Comparison of ENCODE assay signal across 13 mouse cellular contexts in the genomic region with DNA sequence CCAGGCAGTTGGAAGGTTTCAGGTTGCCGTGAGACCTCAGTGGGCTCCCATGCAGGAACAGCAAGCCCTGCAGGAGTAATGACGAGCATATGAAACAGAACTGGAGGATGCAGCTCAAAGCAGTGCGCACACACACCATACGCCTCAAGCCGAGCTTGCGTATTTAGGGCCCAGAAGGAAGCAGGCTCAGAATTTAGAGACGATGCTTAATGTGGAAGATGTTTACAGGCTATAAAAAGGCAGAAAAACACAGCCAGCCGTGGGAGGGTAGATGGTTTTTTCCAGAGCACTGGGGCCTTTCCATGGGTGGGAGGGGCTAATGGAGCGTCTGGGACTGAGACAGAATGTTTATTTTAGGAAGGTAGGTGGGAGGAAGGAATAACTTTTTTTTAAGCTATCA. TPM values are rescaled to one million over a fixed set of nuclear protein-coding genes. Genes with fewer than 3 reads are reported as not detected.
DNase-seq lines count a peak whose midpoint lies in the region; ATAC-seq lines count a peak whose summit lies in the region.
"Had no signal": no experiment of that assay in that cellular context is flagged by ENCODE, and none has a peak within 500 bp of the region (broad histone marks: within the 10 kb centered on the region; RNA-seq: fewer than 3 reads in every experiment).

No protein-coding gene starts in this region.

- no peak overlapping the region for H3K27ac ChIP-seq in kidney, embryonic 14.5 days (ENCODE audit: low read depth, low read length)
- H3K27ac ChIP-seq: embryonic facial prominence, embryonic 12.5 days had no signal

- no peaks in the 10 kb centered on the region for H3K27me3 ChIP-seq in kidney, embryonic 14.5 days (ENCODE audit: control insufficient read depth, insufficient read depth, low read length)
- H3K27me3 ChIP-seq: embryonic facial prominence, embryonic 12.5 days had no signal

- H3K4me1 ChIP-seq in kidney, embryonic 14.5 days (ENCODE audit: control insufficient read depth, insufficient read depth, low read length), result peaks cover 12% of the 10 kb centered on the region
- H3K4me1 ChIP-seq: embryonic facial prominence, embryonic 12.5 days had no signal

- no peak for DNase-seq in kidney, adult 9 months
- peak; percentile 60 to 68 for DNase-seq in frontal cortex, postnatal 14 days (ENCODE audit: low spot score in 2 of 2)
- DNase-seq in layer of hippocampus, postnatal 14 days (ENCODE audit: low spot score in 2 of 2), result peak; percentile 30 to 73
- peak; percentile 84 for DNase-seq in right cerebral cortex, adult 18-20 months
- no peak for DNase-seq in T-cell, adult 2 months (ENCODE audit: low spot score)
- DNase-seq in embryo, embryonic 9.5 days (ENCODE audit: extremely low spot score), result no peak
- DNase-seq in cerebellum, adult 11-12 months, result no peak
- DNase-seq: heart, postnatal 10 days had no signal

- H3K36me3 ChIP-seq in kidney, embryonic 14.5 days (ENCODE audit: control insufficient read depth, insufficient read depth, low read length), result no peaks in the 10 kb centered on the region
- H3K36me3 ChIP-seq: embryonic facial prominence, embryonic 12.5 days had no signal

- H3K4me3 ChIP-seq in kidney, embryonic 14.5 days (ENCODE audit: low read length), result no peak overlapping the region

- H3K4me2 ChIP-seq in kidney, embryonic 14.5 days (replicated peaks; ENCODE audit: low read depth, low read length), result no peak overlapping the region

- no peaks in the 10 kb centered on the region for H3K9me3 ChIP-seq in kidney, embryonic 14.5 days (ENCODE audit: control insufficient read depth, low read length)
- H3K9me3 ChIP-seq: embryonic facial prominence, embryonic 12.5 days had no signal

- WGBS in kidney, embryonic 14.5 days, result 39% methylated on average over 9 of the region's 9 CpGs

- no peak overlapping the region for H3K9ac ChIP-seq in kidney, embryonic 14.5 days (ENCODE audit: low read depth, low read length)
- H3K9ac ChIP-seq: embryonic facial prominence, embryonic 12.5 days had no signal

- ATAC-seq in kidney, embryonic 14.5 days (ENCODE audit: low FRiP score, low TSS enrichment), result 0 out of 2 replicates have a peak, but pooled peaks have one; percentile 34

RNA-seq across cellular contexts. Expression of a gene that starts 23.7 kb away (rescaled TPM):
- 0.05 TPM in 1 of 2 replicates, not detected in the other for polyA plus RNA-seq in kidney, embryonic 14.5 days (2014; fragmentation: Nextera tagmentation; extraction: Ambion mirVana)
- total RNA-seq in layer of hippocampus, postnatal 14 days (2021), result under 1 TPM; 0.46 to 0.52 TPM
- polyA plus RNA-seq: embryonic facial prominence, embryonic 12.5 days; stomach, embryonic 14.5 days had no signal

RNA-seq across cellular contexts. Expression of a gene that starts 34.4 kb away (rescaled TPM):
- 26.3 and 38.1 TPM in 2 replicates for polyA plus RNA-seq in kidney, embryonic 14.5 days (2014; fragmentation: Nextera tagmentation; extraction: Ambion mirVana)
- 10 to 100 TPM; 27.0 to 27.6 TPM for total RNA-seq in layer of hippocampus, postnatal 14 days (2021)

RNA-seq across cellular contexts. Expression of a gene that starts 36.8 kb away (rescaled TPM):
- not detected in 2 replicates for polyA plus RNA-seq in kidney, embryonic 14.5 days (2014; fragmentation: Nextera tagmentation; extraction: Ambion mirVana)
- under 1 TPM; 0.21 to 0.23 TPM for total RNA-seq in layer of hippocampus, postnatal 14 days (2021)
- total RNA-seq: gastrocnemius, adult 18-20 months had no signal
- polyA plus RNA-seq: neural tube, embryonic 14.5 days had no signal

Comparison
In these comparisons a context has a peak if more than half of its experiments do, and no peak if none do; other contexts are left out.
1. DNase-seq: peak in frontal cortex, postnatal 14 days (2 of 2), layer of hippocampus, postnatal 14 days (2 of 2) and right cerebral cortex, adult 18-20 months (single experiment); none in kidney, adult 9 months (single experiment), T-cell, adult 2 months (single experiment), embryo, embryonic 9.5 days (single experiment) and cerebellum, adult 11-12 months (single experiment).